Mouse (Mus musculus): ENCODE measurements at regions not wholly inside any gene's neighbourhood (a gene's known extent, or its start where the extent isn't known, plus 50 kb on each side); places are given as distances from the start of the nearest gene placed in this dataset.
A peak's percentile ranks its signal among the peaks of the same experiment; 100 is the strongest.

DNA sequence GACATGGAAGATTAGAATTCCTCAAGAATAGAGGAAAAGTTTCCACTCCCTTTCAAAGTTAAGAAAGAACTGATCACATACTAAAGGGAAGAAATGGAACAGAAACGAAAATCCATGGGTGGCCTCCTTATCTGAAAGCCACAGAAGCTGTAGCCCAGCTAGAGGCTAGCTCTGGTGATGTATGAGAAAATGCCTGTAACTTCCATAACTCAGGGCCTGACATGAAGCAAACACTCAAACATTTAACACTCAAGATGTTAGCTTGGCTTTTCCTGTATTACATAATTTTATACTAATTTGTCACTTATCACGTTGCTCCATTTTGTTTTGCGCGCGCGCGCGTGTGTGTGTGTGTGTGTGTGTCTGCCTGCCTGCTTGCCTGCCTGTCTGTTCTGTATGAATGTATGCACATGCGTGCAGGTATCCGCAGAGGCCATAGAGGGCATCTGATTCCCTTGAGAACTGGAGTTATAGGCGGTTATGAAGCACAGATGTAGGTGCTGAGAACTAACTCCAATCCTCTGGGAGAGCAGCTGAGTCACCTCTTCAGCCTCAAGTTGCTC, 88.2 kb downstream of the Olfr267 start:
- H3K36me3 ChIP-seq (ENCODE audit: control insufficient read depth, insufficient read depth, low read length) = no peaks in the 10 kb centered on the region
- WGBS = 85% methylated on average over 11 of the region's 11 CpGs
- no peak overlapping the region for H3K4me3 ChIP-seq (ENCODE audit: low read depth, low read length)
- DNase-seq (ENCODE audit: low spot score) (no peak), ATAC-seq (ENCODE audit: low read depth) (no peak)
- H3K4me2 ChIP-seq (ENCODE audit: low read depth, low read length) = no peak overlapping the region
- no peaks in the 10 kb centered on the region for H3K27me3 ChIP-seq (replicated peaks; ENCODE audit: control insufficient read depth, insufficient read depth, low read length)
- H3K4me1 ChIP-seq (ENCODE audit: control insufficient read depth, insufficient read depth, low read length) = no peaks in the 10 kb centered on the region
- H3K9me3 ChIP-seq (ENCODE audit: control insufficient read depth, low read length) = no peaks in the 10 kb centered on the region
- no peak overlapping the region for H3K27ac ChIP-seq (replicated peaks; ENCODE audit: low read depth, low read length)
- no peak overlapping the region for H3K9ac ChIP-seq (ENCODE audit: low read depth, low read length)

DNA sequence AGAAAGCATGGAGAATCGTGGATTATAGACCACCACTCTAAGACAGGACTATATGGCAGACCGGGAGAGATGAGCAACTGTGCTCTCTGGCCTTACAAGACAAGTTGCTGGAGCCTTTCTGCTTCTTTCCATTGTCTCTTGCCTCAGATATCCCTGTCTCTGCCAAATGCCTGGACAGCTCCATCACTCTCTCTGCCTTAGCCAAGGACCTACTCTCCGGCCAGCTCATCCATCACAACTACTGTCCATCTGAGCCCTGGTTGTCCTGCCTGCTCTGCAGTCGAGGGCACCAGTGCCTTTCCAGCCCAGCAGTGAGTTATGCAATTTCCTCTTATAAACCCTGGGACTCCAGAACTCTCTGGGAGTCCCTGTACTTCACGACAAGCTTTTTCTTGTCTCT, 88.7 kb downstream of the Olfr267 start:
- Histone ChIP-seq H3K4me1 (ENCODE audit: control insufficient read depth, insufficient read depth, low read length) (no peaks in the 10 kb centered on the region), H3K27ac (replicated peaks; ENCODE audit: low read depth, low read length) (no peak overlapping the region), H3K36me3 (ENCODE audit: control insufficient read depth, insufficient read depth, low read length) (no peaks in the 10 kb centered on the region), H3K9ac (ENCODE audit: low read depth, low read length) (no peak overlapping the region), H3K4me3 (ENCODE audit: low read depth, low read length) (no peak overlapping the region), H3K9me3 (ENCODE audit: control insufficient read depth, low read length) (no peaks in the 10 kb centered on the region), H3K4me2 (ENCODE audit: low read depth, low read length) (no peak overlapping the region), H3K27me3 (replicated peaks; ENCODE audit: control insufficient read depth, insufficient read depth, low read length) (no peaks in the 10 kb centered on the region)
- 75% methylated on average over 5 of the region's 5 CpGs for WGBS
- ATAC-seq (ENCODE audit: low read depth) = no peak
- DNase-seq (ENCODE audit: low spot score) = no peak

DNA sequence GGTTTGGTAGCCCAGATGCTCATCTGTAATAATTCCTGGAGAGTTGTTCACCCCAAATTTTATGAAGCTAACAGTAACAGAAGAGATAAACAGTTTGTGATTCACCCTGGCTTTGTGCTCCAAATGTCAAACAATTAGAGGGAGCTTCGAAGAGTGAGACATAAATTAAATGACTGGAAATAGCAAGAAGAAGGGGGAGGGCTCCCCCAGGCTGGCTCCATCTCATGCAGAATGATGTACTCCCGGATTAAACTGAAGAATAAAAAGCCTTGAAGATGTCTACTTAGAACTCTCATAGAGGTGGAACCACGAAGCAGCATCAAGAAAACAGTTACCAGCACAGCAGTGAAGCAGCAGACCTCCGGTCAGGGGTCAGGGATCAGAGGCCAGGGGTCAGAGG, 90.8 kb downstream of the Olfr267 start:
- Histone ChIP-seq H3K9me3 (ENCODE audit: control insufficient read depth, low read length) (no peaks in the 10 kb centered on the region), H3K36me3 (ENCODE audit: control insufficient read depth, insufficient read depth, low read length) (no peaks in the 10 kb centered on the region), H3K4me2 (ENCODE audit: low read depth, low read length) (no peak overlapping the region), H3K27me3 (replicated peaks; ENCODE audit: control insufficient read depth, insufficient read depth, low read length) (no peaks in the 10 kb centered on the region), H3K9ac (ENCODE audit: low read depth, low read length) (no peak overlapping the region), H3K4me1 (ENCODE audit: control insufficient read depth, insufficient read depth, low read length) (no peaks in the 10 kb centered on the region), H3K27ac (replicated peaks; ENCODE audit: low read depth, low read length) (no peak overlapping the region), H3K4me3 (ENCODE audit: low read depth, low read length) (no peak overlapping the region)
- ATAC-seq (ENCODE audit: low read depth) (no peak), DNase-seq (ENCODE audit: low spot score) (no peak)
- WGBS = 47% methylated on average over 4 of the region's 4 CpGs

DNA sequence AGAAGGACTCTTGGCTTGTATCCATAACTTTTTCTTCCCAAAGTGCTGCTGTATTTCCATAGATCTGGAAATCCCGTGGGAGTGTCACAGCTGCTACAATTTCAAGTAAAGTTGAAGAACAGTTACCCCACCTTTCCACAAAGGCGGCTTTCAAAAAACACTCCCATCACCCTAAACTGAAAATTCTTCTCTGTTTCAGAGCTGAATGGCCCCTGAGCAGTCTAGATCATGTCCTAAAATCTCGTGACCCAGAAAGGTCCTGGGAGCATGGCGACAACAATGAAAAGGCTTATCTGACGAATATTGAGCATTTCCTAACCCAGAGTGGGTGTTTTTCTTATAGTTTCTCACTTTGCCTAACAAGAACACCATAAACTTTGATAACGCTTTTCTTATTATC, 92.2 kb downstream of the Olfr267 start:
- Histone ChIP-seq H3K4me3 (ENCODE audit: low read depth, low read length) (no peak overlapping the region), H3K4me2 (ENCODE audit: low read depth, low read length) (no peak overlapping the region), H3K9ac (ENCODE audit: low read depth, low read length) (no peak overlapping the region), H3K36me3 (ENCODE audit: control insufficient read depth, insufficient read depth, low read length) (no peaks in the 10 kb centered on the region), H3K27ac (replicated peaks; ENCODE audit: low read depth, low read length) (no peak overlapping the region), H3K9me3 (ENCODE audit: control insufficient read depth, low read length) (no peaks in the 10 kb centered on the region), H3K4me1 (ENCODE audit: control insufficient read depth, insufficient read depth, low read length) (no peaks in the 10 kb centered on the region), H3K27me3 (replicated peaks; ENCODE audit: control insufficient read depth, insufficient read depth, low read length) (no peaks in the 10 kb centered on the region)
- no peak for ATAC-seq (ENCODE audit: low read depth)
- no peak for DNase-seq (ENCODE audit: low spot score)
- WGBS = 78% methylated on average over 6 of the region's 6 CpGs

DNA sequence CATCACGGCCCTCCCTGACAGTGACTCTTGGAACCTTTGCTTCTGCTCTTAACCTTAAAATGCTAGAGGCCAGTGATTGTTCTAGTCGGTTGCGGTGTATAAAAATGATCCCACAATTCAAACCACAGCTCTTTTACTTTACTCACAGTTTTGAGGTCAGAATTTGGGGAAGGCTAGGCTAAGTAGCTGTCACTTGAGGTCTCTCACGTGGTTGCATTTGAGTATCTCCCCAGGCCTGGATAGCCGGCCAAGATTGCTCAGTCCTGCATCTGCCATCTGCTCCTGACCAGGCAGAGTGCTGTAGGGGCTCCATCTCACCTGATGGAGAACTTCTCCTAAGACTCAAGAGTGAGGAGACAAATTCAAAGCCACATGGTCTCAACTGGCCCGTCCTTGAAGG, 94.5 kb downstream of the Olfr267 start:
- Histone ChIP-seq H3K4me1 (ENCODE audit: control insufficient read depth, insufficient read depth, low read length) (no peaks in the 10 kb centered on the region), H3K27ac (replicated peaks; ENCODE audit: low read depth, low read length) (no peak overlapping the region), H3K36me3 (ENCODE audit: control insufficient read depth, insufficient read depth, low read length) (no peaks in the 10 kb centered on the region), H3K4me2 (ENCODE audit: low read depth, low read length) (no peak overlapping the region), H3K9ac (ENCODE audit: low read depth, low read length) (no peak overlapping the region), H3K9me3 (ENCODE audit: control insufficient read depth, low read length) (no peaks in the 10 kb centered on the region), H3K4me3 (ENCODE audit: low read depth, low read length) (no peak overlapping the region), H3K27me3 (replicated peaks; ENCODE audit: control insufficient read depth, insufficient read depth, low read length) (no peaks in the 10 kb centered on the region)
- DNase-seq (ENCODE audit: low spot score) (no peak), ATAC-seq (ENCODE audit: low read depth) (no peak)
- 83% methylated on average over 6 of the region's 6 CpGs for WGBS

DNA sequence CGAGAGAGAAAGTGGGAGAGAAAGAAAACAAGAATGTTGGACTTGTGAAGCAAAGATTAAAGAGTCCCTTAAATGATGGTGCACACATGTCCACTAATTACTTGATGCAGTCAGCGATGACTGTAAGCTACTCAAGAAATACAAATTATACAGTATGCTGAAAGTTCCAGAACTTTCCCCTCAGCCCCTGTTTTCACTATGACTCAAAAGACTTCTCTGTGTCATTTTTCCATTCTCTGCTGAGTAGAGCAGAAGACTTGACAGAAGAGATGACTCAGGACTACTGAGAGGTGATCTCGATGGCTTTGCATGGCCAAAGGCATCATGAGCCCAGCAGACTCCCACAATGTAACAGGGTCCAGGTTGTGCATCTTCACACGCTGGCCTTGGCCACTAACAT, 105.6 kb downstream of the Olfr267 start:
- no peaks in the 10 kb centered on the region for H3K36me3 ChIP-seq (ENCODE audit: control insufficient read depth, insufficient read depth, low read length)
- H3K27me3 ChIP-seq (replicated peaks; ENCODE audit: control insufficient read depth, insufficient read depth, low read length) = no peaks in the 10 kb centered on the region
- H3K4me1 ChIP-seq (ENCODE audit: control insufficient read depth, insufficient read depth, low read length) = peaks cover 10% of the 10 kb centered on the region; the same call in 1 of the 2 replicates
- no peaks in the 10 kb centered on the region for H3K9me3 ChIP-seq (ENCODE audit: control insufficient read depth, low read length)
- WGBS = 89% methylated on average over 4 of the region's 4 CpGs
- no peak overlapping the region for H3K4me3 ChIP-seq (ENCODE audit: low read depth, low read length)
- H3K9ac ChIP-seq (ENCODE audit: low read depth, low read length) = no peak overlapping the region
- no peak for DNase-seq (ENCODE audit: low spot score)
- no peak overlapping the region for H3K4me2 ChIP-seq (ENCODE audit: low read depth, low read length)
- H3K27ac ChIP-seq (replicated peaks; ENCODE audit: low read depth, low read length) = no peak overlapping the region
- no peak for ATAC-seq (ENCODE audit: low read depth)

DNA sequence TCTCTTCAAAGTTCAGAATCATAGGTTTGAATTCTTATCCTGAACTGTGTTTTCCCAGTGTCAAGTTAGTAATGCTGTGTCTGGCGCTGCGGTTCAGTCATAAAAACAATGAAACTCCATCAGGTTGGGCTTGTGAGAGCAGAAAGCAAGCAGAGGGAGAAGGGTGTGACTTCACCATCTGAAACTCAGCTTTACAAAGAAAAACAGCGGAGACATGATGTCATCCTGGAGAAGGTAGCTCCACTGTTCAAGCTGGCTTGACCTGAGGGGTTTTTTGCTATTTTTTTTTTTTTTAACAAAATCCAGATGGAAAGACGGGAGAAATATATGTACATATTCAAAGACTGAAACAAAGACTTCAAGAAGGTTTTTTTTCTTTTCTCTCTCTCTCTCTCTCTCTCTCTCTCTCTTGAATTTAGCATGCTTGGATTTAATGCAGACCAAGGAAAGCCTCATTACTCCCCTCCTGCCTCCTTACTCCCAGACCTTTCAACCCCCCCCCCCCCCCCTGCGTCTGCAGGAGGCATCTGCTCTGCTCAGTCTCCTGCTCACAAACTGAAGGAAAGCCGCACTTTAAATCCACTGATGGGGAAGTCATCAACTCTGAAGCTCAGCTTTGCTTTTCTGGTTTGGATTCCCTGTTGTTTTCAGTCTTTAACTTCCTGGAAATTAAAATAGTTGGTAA, 109.7 kb downstream of the Olfr267 start:
- Histone ChIP-seq H3K4me3 (ENCODE audit: low read depth, low read length) (no peak overlapping the region), H3K4me1 (ENCODE audit: control insufficient read depth, insufficient read depth, low read length) (peaks cover 10% of the 10 kb centered on the region; the same call in 1 of the 2 replicates), H3K4me2 (ENCODE audit: low read depth, low read length) (peak overlapping the region; percentile 34), H3K27ac (replicated peaks; ENCODE audit: low read depth, low read length) (peak overlapping the region; percentile 86), H3K27me3 (replicated peaks; ENCODE audit: control insufficient read depth, insufficient read depth, low read length) (no peaks in the 10 kb centered on the region), H3K9ac (ENCODE audit: low read depth, low read length) (peak overlapping the region; percentile 37), H3K9me3 (ENCODE audit: control insufficient read depth, low read length) (no peaks in the 10 kb centered on the region), H3K36me3 (ENCODE audit: control insufficient read depth, insufficient read depth, low read length) (no peaks in the 10 kb centered on the region)
- ATAC-seq (ENCODE audit: low read depth) = peak; percentile 89
- WGBS = 13% methylated on average over 6 of the region's 6 CpGs
- DNase-seq (ENCODE audit: low spot score) = peak; percentile 93

DNA sequence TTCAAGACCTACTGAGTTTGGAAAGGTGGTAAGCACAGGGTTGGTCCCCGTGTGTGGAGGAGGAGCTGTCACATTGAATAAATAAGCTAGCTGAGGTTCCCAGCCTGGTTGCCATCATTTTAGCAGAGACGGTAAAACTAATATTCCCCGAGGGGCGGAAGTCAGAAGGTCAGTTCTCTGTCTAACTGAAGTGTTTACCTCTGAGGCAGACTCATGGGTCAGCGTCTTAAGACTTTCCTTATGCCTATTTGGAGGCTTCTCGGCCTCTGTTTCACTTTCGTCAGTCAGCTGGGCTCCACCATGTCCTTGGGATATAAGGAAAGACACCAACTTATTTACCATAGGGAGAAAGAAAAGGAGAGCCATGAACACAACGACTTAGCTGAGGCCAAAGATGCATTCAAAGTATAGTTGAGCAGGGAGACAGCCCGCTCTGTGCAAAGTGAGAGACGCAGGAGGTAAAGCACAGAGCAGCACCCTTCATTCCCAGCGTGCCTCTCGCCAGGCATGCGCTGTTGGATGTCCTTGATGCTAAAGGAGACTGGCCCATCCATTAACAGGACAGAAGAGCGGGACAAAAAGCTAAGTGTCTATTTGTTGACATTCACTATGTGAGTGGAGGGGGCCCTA, 116.0 kb downstream of the Olfr267 start:
- DNase-seq (ENCODE audit: low spot score) (peak; percentile 79), ATAC-seq (ENCODE audit: low read depth) (no peak)
- Histone ChIP-seq H3K27ac (replicated peaks; ENCODE audit: low read depth, low read length) (peak overlapping the region; percentile 85), H3K36me3 (ENCODE audit: control insufficient read depth, insufficient read depth, low read length) (no peaks in the 10 kb centered on the region), H3K4me2 (ENCODE audit: low read depth, low read length) (peak overlapping the region; percentile 45), H3K9ac (ENCODE audit: low read depth, low read length) (no peak overlapping the region), H3K4me1 (ENCODE audit: control insufficient read depth, insufficient read depth, low read length) (peaks cover 39% of the 10 kb centered on the region), H3K27me3 (replicated peaks; ENCODE audit: control insufficient read depth, insufficient read depth, low read length) (no peaks in the 10 kb centered on the region), H3K9me3 (ENCODE audit: control insufficient read depth, low read length) (no peaks in the 10 kb centered on the region), H3K4me3 (ENCODE audit: low read depth, low read length) (peak overlapping the region; percentile 5; the same call in 1 of the 2 replicates)
- 24% methylated on average over 14 of the region's 14 CpGs for WGBS

DNA sequence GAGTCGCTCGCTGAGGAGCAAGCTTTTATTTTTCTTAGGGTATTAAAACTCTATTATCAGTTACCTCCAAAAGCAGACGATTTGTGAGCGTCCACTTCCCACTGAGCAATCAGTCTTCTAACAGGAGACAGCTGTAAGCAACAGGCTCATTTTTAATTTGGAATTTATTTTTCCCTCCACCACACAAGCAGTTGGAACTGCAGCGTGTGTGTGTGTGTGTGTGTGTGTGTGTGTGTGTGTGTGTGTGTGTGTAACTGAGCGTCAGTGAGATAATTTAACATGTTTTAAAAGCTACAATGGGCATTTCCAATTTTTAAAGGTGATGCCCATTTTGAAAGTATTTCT, 116.6 kb downstream of the Olfr267 start:
- no peak for ATAC-seq (ENCODE audit: low read depth)
- Histone ChIP-seq H3K9me3 (ENCODE audit: control insufficient read depth, low read length) (no peaks in the 10 kb centered on the region), H3K27ac (replicated peaks; ENCODE audit: low read depth, low read length) (peak overlapping the region; percentile 85), H3K4me1 (ENCODE audit: control insufficient read depth, insufficient read depth, low read length) (peaks cover 39% of the 10 kb centered on the region), H3K27me3 (replicated peaks; ENCODE audit: control insufficient read depth, insufficient read depth, low read length) (no peaks in the 10 kb centered on the region), H3K36me3 (ENCODE audit: control insufficient read depth, insufficient read depth, low read length) (no peaks in the 10 kb centered on the region), H3K4me2 (ENCODE audit: low read depth, low read length) (peak overlapping the region; percentile 45), H3K9ac (ENCODE audit: low read depth, low read length) (peak overlapping the region; percentile 38; the same call in 1 of the 2 replicates), H3K4me3 (ENCODE audit: low read depth, low read length) (peak overlapping the region; percentile 6)
- 9% methylated on average over 6 of the region's 6 CpGs for WGBS
- DNase-seq (ENCODE audit: low spot score) = no peak

Data from embryonic facial prominence, embryonic 14.5 days (tissue).